Mouse (Mus musculus) gastrocnemius, postnatal 36 days (tissue): ENCODE data around the gene Tmem42. TPM values are rescaled to one million over a fixed set of nuclear protein-coding genes. Genes with fewer than 3 reads are reported as not detected.
A peak's percentile ranks its signal among the peaks of the same experiment; 100 is the strongest.

Experiments
- DNase-seq, 2 experiments: peaks; one replicate each; pipeline ENCODE4 v3.0.0; 2022
- intact Hi-C: fragments of 180-260 bp; cut with DNase I; formaldehyde crosslinking; loops from one replicate; pipeline ENCODE4 v1.15.1; 2025
- long read RNA-seq, 2 experiments: library from polyadenylated mRNA; stranded (forward); transcript quantifications; one replicate each; pipeline ENCODE4 v2.0.0; 2021
- total RNA-seq, 2 experiments: library from RNA; stranded (reverse); gene quantifications; 2 replicates each; pipeline ENCODE4 v1.2.3; 2021

Tmem42 gene
- total RNA-seq = 10 to 100 TPM in 1 of 2 experiments, 1 to 10 TPM in 1; 9.2 to 10.6 TPM
- long read RNA-seq, experiment 1, transcript Tmem42-201 (3 exons, 1,041 nt) = major isoform, 22 of 24 reads
- long read RNA-seq, experiment 1, partial matches to known transcripts = 0 of 24 reads
- long read RNA-seq, experiment 1, other reads (novel, unspliced or antisense) = 2 of 24 reads
- long read RNA-seq, experiment 2, transcript Tmem42-201 (3 exons, 1,041 nt) = major isoform, 30 of 33 reads
- long read RNA-seq, experiment 2, partial matches to known transcripts = 3 of 33 reads
- long read RNA-seq, experiment 2, other reads (novel, unspliced or antisense) = 0 of 33 reads

- DNase-seq = peak; percentile 81 to 82
- intact Hi-C loops = no loop called here
These were observed at the start of gene Tmem42 for GRCm38 (mm10) chr9:123020995-123021631. Gene Tmem42 (plus strand): TSS chr9:123021326.

DNA sequence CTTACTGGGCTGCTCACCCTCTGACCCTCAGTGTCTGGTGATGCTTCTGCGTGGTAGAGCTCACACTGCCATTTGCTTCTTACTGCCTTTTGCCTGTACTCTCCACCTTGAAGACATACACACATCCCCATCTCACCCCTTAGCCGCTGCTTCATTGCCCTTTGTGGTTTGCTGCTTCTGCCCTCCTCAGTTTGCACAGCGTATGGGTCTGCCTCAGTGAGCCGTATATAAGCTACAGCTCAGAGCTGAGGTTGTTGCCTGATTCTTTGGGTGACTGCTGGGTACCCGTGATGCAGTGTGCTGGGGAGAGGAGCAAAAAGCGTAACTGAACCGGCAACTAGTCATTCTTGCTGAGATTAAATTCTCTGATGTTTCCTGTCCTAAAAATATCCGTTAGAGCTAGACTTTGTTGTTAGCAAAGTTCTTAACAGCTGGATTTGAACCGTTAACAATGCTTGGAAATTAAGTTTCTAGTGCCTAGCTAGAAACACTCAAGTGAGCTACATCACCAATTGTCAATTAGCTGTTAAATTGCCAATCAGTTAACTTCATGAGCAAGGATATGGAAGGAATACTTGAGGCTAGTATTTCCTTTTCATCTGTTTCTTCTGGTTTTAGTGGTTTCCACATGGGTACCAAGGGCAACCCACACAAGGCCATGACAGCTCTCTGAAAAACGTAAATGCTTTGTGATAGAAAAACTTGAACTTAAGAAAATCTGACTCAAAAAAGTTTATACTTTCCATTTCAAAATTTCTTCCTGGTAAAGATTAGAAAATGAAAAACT is 22.5 kb upstream of the Tmem42 start:
- intact Hi-C loops = no loop called here

DNA sequence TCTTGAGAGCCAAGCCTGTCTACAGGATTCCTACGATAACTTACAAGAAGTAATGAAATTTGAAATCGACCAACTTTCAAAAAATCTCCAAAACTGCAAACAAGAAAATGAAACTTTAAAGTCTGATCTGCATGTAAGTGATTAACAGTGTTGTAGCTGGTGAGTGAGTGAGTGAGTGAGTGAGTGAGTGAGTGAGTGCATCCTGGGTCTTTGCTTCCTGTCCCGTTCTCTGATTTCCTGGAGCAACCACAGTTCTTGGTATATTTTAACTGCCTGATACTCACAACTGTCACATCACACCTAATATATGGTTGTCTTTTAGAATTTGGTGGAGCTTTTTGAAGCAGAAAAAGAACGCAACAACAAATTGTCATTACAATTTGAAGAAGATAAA is 21.9 kb upstream of the Tmem42 start:
- intact Hi-C loops = no loop called here
- no peak for DNase-seq

More for the DNA sequence above, 22.5 kb upstream of the Tmem42 start:
- no peak for DNase-seq

- DNase-seq = no peak
- intact Hi-C loops = no loop called here
These were observed 16.4 kb upstream of the Tmem42 start for GRCm38 (mm10) chr9:123004718-123005117.

- intact Hi-C loops = no loop called here
- no peak for DNase-seq
These were observed 15.1 kb upstream of the Tmem42 start for GRCm38 (mm10) chr9:123006071-123006470.

GRCm38 (mm10) chr9:123021636-123022379 is 682 bp downstream of the Tmem42 start:
- intact Hi-C loops = no loop called here

GRCm38 (mm10) chr9:123024201-123024600 is 3.1 kb downstream of the Tmem42 start:
- DNase-seq = no peak
- intact Hi-C loops = no loop called here

More at GRCm38 (mm10) chr9:123021636-123022379, 682 bp downstream of the Tmem42 start:
- DNase-seq = peak; percentile 6 to 19

- intact Hi-C loops = no loop called here
- no peak for DNase-seq
These were observed 10.5 kb downstream of the Tmem42 start for GRCm38 (mm10) chr9:123031496-123032246.

- intact Hi-C loops = no loop called here
- DNase-seq = no peak
These were observed 13.3 kb downstream of the Tmem42 start, which contains the start of gene Tgm4 for GRCm38 (mm10) chr9:123034426-123034825. Gene Tgm4 (plus strand): TSS chr9:123034726.

- intact Hi-C loops = no loop called here
These were observed 26.5 kb downstream of the Tmem42 start for GRCm38 (mm10) chr9:123047665-123048064.

DNA sequence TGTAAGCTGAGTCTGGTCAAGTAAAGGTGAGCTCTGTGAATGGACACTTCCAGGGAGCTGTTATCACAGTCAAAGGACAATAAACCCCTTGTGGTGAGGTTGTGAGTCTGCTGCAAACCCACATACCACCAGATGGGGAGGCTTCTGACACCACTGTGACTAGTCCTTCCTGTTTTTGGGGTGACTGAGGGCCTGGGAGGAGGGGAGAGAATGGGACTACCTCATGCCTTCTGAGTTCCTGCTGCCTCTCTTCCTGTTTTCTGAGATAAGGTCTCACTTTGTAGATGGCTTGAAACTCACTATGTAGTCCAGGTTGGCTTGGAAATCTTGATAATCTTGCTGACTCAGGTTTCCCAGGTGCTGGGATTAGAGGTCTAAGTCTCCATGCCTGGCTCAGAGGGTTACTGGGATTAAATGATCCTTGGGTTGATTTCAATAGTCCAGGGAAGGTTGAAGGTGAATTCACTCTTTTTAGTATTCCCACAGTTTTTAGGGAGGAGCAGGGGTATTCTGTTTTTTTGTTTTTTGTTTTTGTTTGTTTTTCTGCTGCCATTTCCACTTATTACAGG is 37.7 kb downstream of the Tmem42 start:
- intact Hi-C loops = no loop called here
- DNase-seq = no peak

More at GRCm38 (mm10) chr9:123047665-123048064, 26.5 kb downstream of the Tmem42 start:
- no peak for DNase-seq

GRCm38 (mm10) chr9:123060172-123060571 is 39.0 kb downstream of the Tmem42 start:
- intact Hi-C loops = no loop called here
- DNase-seq = no peak

Other genes starting within 250 kb of the Tmem42 start
- gene Tcaim, start 215.8 kb upstream of the Tmem42 start, total RNA-seq = 10 to 100 TPM; 22.4 to 26.4 TPM
- not detected for gene Gm35549, start 177.3 kb upstream of the Tmem42 start, total RNA-seq
- gene Zfp445, start 155.3 kb upstream of the Tmem42 start, total RNA-seq = 10 to 100 TPM; 27.6 to 35.0 TPM
- 1 to 10 TPM; 3.3 to 3.4 TPM for gene Zkscan7, start 135.6 kb upstream of the Tmem42 start, total RNA-seq
- 1 to 10 TPM in 1 of 2 experiments, under 1 TPM in 1; 0.84 to 1.0 TPM for gene Zfp105, start 98.3 kb upstream of the Tmem42 start, total RNA-seq
- 1 to 10 TPM; 7.6 to 8.5 TPM for gene 1110059G10Rik, start 70.3 kb upstream of the Tmem42 start, total RNA-seq
- gene Kif15, start 70.3 kb upstream of the Tmem42 start, total RNA-seq = under 1 TPM; 0.36 to 0.52 TPM
- not detected for gene Tgm4, start 13.4 kb downstream of the Tmem42 start, total RNA-seq
- gene Zdhhc3, start 91.9 kb downstream of the Tmem42 start, total RNA-seq = 10 to 100 TPM; 47.5 to 56.3 TPM
- gene Exosc7, start 91.9 kb downstream of the Tmem42 start, total RNA-seq = 10 to 100 TPM; 16.6 to 19.7 TPM
- 10 to 100 TPM; 36.8 to 42.0 TPM for gene Clec3b, start 129.6 kb downstream of the Tmem42 start, total RNA-seq
- under 1 TPM in 1 of 2 experiments, not detected in 1; 0.10 TPM for gene Cdcp1, start 194.7 kb downstream of the Tmem42 start, total RNA-seq
- gene Tmem158, start 239.4 kb downstream of the Tmem42 start, total RNA-seq = under 1 TPM; 0.76 to 0.89 TPM